Mouse (Mus musculus) kidney, postnatal 14 days (tissue): Measurements from ENCODE around the gene Arl8a.

ENCODE experiments used
- DNase-seq: peaks from one replicate; pipeline ENCODE4 v3.0.0; 2022; ENCODE audit warnings: mixed read lengths

Arl8a gene

DNA sequence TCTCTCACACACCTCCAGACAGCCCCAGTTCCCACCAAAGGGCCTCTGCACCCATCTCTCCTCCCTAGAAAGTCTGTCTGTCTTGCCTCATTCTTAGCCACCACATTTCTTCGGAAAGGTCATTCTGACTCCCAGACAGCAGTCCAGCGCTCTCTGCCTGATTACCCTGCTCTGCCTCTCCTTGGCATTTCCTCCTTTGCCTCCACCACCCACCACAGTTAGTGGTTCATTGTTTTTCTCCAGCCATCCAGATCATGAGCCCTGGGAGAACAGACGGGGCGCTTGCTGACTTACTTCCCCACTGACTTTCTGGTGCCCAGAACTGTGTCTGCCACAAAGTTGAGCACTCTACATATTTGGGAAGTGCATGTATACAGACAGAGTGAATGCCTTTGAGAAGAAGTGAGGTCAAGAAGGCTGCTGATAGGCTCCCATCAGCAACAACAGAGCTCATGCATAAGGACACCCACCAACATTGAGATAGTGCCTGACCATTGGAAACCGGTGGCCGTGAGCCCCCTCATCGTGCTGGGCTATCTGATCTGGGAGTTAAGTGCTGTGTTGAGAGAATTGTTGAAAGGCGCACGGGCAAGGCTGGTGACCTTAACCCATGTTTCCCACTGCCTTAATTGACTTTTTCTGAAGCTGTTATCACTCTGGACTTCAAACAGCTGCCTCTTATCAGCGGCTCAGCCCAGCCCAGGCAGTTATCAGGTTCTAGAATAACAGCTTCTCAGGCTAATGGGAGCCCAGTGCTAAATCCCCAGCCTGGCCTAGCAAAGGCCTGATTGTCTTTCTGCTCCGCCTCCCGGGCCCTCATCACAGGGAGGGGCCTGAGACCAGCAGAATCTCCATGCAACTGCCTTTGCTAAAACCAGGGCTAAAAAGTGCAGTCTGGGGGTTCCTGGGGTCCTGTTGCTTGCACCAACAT lies 57.8 kb downstream of the Arl8a start:
- DNase-seq: peak; percentile 32

GRCm38 (mm10) chr1:135205257-135205656 lies 58.6 kb downstream of the Arl8a start:
- no peak for DNase-seq
